Mouse (Mus musculus) embryonic fibroblast, embryonic 13.5 days (primary cell): ENCODE results near the gene BC051019. TPM values are rescaled to one million over a fixed set of nuclear protein-coding genes. Genes with fewer than 3 reads are reported as not detected.

Source experiments
- H3K27ac ChIP-seq: 2 replicates; pipeline ENCODE4 v1.5.1; 2012; ENCODE audit warnings: low read length, control low read depth, inconsistent platforms; ENCODE audit not compliant: insufficient read depth
- H3K4me1 ChIP-seq: 2 replicates; pipeline ENCODE4 v1.6.1; 2011; ENCODE audit warnings: low read length; ENCODE audit not compliant: control insufficient read depth, insufficient read depth
- H3K4me3 ChIP-seq: 2 replicates; pipeline ENCODE4 v1.5.1; 2011; ENCODE audit warnings: mild to moderate bottlenecking, control low read depth, low read length; ENCODE audit not compliant: insufficient read depth
- CTCF ChIP-seq: IDR thresholded peaks from 2 replicates; pipeline ENCODE4 v1.5.1; 2011; ENCODE audit warnings: mild to moderate bottlenecking, control low read depth, low read length, moderate library complexity, borderline replicate concordance; ENCODE audit not compliant: insufficient read depth
- POLR2A ChIP-seq: IDR thresholded peaks from 2 replicates; pipeline ENCODE4 v1.6.1; 2011; ENCODE audit warnings: low read depth, mild to moderate bottlenecking, control low read depth, low read length, moderate library complexity
- polyA plus RNA-seq: library from polyadenylated mRNA; stranded (reverse); fragments of >200 nt; gene quantifications from 2 replicates; pipeline ENCODE4 v1.2.4, GENCODE M21; 2011; ENCODE audit warnings: low read depth; ENCODE audit not compliant: missing spikeins, insufficient read length

Gene BC051019
- polyA plus RNA-seq, 1 experiment = not detected

DNA sequence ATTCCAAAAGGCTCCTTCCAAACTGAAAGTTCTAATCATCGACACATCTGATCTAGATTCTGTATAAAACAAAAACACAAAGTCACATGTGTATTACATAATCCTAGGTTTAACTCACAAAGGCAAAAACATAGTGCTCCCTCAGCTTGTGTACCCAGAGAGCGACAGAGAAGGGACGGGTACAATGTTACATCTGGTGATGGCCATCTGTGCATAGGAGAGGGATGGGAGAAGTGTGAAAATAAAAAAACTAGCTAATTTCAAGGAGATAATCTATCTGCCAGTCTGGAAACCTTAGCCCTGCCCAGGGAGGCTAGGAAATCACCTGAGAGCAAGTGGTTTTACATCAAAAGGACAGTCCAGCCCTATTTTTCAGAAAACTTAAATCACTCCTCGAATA lies 61.0 kb downstream of the BC051019 start:
- H3K4me1 ChIP-seq = peaks cover 2% of the 10 kb centered on the region; the same call in 1 of the 2 replicates
- H3K27ac ChIP-seq = no peak overlapping the region
- no peak for TF ChIP-seq POLR2A
- no peak for TF ChIP-seq CTCF
- no peak overlapping the region for H3K4me3 ChIP-seq

Other genes with a start within 250 kb of the BC051019 start
- 3.2 and 8.7 TPM in 2 replicates for gene Trim66, start 215.7 kb downstream of the BC051019 start, polyA plus RNA-seq
- gene Rpl27a, start 204.7 kb downstream of the BC051019 start, polyA plus RNA-seq = 433 and 456 TPM in 2 replicates
- gene St5, start 20.2 kb downstream of the BC051019 start, polyA plus RNA-seq = 79.4 and 113 TPM in 2 replicates
- gene Akip1, start 20.2 kb downstream of the BC051019 start, polyA plus RNA-seq = 16.5 and 20.4 TPM in 2 replicates
- not detected in 2 replicates for gene Ascl3, start 7.9 kb upstream of the BC051019 start, polyA plus RNA-seq
- 45.3 and 45.8 TPM in 2 replicates for gene Tmem9b, start 29.0 kb upstream of the BC051019 start, polyA plus RNA-seq
- gene Nrip3, start 58.2 kb upstream of the BC051019 start, polyA plus RNA-seq = 0.17 and 0.39 TPM in 2 replicates
- gene Scube2, start 141.8 kb upstream of the BC051019 start, polyA plus RNA-seq = 1.8 TPM in 1 of 2 replicates, not detected in the other
- 103 and 119 TPM in 2 replicates for gene Dennd5a, start 236.6 kb upstream of the BC051019 start, polyA plus RNA-seq